Mouse (Mus musculus) right cerebral cortex, postnatal 36 days (tissue): ENCODE measurements at regions not wholly inside any gene's neighbourhood (a gene's known extent, or its start where the extent isn't known, plus 50 kb on each side); places are given as distances from the start of the nearest gene placed in this dataset.

Source experiments
- DNase-seq, 2 experiments: peaks; one replicate each; pipeline ENCODE4 v3.0.0; 2022; ENCODE audit warnings: low spot score in 2 of 2, mixed read lengths in 1 of 2

GRCm38 (mm10) chr7:70117930-70118922 is 248.3 kb downstream of the Nr2f2 start:
- no peak for DNase-seq

DNA sequence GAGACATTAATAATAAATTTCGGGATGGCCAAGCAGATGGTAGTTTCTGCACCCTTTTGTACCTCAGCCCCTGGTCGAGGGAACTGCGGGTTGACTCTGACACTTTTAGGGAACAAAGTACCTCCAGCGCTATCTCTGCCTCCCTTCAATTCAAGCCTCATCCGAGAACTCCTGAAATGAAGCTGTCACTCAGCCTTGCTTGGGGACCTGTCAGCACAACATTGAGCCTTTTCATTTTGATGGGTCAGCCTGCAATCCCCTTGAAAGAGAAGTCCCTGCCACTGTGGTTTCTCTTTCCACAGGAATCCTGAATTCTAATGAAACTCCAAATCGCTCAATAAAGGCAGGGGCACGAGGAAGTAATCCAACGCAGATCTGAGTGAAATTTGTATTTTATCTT is 257.5 kb downstream of the Nr2f2 start:
- no peak for DNase-seq

GRCm38 (mm10) chr7:70105024-70105423 is 261.5 kb downstream of the Nr2f2 start:
- DNase-seq = no peak

- DNase-seq = no peak
Observed at GRCm38 (mm10) chr7:70104486-70104885, 262.0 kb downstream of the Nr2f2 start.

DNA sequence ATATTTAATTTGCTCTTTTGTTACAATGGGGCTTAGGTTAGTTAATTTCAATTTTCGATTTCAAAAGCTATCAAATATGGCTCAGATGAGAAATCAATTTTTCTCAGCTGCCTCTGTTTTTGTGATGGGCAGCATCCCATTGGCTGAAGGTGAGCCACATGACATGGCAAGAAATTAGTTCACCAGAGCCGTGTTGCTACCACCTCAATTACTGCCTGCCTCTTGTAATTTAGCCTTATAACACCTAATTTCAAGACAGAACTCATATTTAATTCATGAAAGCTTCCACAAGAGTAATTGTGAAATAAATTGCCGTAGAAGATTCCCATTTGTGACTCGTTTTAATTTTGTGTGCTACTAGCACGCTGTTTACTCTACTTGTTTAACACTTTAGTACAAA is 262.9 kb downstream of the Nr2f2 start:
- no peak for DNase-seq

- DNase-seq = no peak
Observed at GRCm38 (mm10) chr7:70099001-70099400, 267.5 kb downstream of the Nr2f2 start.

- no peak for DNase-seq
Observed at GRCm38 (mm10) chr7:70093916-70094784, 272.4 kb downstream of the Nr2f2 start.

- DNase-seq = no peak
Observed at GRCm38 (mm10) chr7:70092089-70092488, 274.4 kb downstream of the Nr2f2 start.

DNA sequence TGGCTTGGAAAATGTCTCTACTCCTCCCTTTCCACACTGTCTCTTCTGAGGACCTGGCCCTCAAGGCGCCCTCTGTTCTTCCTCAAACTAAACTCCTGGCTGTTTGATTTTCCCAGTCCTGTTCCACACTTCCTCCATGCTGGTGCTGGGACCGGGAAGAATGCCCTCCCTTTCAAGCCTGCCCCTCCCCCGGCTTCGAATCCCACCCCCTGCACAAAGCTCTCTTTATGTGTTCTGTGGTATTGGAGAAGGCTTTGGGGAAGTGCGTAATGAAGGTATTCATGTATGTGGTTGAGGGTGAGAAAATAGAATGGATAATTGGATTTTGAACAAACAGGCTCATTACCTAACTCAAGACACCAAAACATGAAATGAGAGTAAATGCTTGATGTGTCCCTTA is 277.4 kb downstream of the Nr2f2 start:
- DNase-seq = no peak

GRCm38 (mm10) chr7:70069662-70070061 is 296.9 kb downstream of the Nr2f2 start:
- no peak for DNase-seq

DNA sequence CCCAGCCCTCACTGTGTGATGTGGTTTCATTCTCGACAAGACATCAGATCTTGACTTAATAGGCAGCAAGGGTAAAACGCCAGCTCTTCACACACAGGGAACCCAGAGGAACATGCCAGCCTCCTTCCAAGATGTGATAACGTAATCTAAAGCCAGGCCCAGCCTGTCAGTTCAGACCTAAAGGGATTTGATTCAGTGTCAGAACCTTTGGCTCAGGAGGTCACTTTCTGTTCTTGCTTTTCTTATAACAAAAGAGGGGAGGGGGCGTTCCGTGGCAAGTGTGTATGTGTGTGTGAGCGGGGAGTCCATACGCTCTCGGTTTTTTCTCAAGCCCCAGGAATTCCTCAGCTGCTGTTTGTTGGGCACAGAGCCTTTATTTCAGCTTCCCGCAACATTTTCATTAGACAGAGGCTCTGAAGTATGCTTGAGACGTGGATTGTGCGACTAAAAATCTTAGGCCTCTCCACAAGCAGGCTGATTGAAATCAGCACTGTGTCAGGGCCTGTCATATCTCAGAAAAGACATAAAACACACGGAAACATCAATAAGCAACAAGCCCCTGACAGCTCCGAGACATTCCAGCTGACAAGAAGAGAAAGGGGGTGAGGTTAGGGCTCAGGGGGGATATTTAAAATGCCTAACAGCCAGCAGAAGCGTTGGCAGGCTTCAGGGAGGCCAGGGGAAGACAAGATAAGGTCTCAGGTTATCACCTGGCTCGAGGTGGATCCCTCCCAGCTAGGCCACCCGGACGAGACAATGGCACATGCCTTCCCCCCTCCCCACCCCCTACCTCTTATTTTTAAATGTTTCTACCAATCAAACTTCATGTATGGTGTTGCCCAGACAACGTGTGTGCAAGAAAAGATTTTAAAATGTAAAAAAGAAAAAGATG is 298.5 kb downstream of the Nr2f2 start:
- DNase-seq = no peak

- DNase-seq = no peak
Observed at GRCm38 (mm10) chr7:70067071-70067470, 299.5 kb downstream of the Nr2f2 start.

- DNase-seq = no peak
Observed at GRCm38 (mm10) chr7:70066448-70066847, 300.1 kb downstream of the Nr2f2 start.

DNA sequence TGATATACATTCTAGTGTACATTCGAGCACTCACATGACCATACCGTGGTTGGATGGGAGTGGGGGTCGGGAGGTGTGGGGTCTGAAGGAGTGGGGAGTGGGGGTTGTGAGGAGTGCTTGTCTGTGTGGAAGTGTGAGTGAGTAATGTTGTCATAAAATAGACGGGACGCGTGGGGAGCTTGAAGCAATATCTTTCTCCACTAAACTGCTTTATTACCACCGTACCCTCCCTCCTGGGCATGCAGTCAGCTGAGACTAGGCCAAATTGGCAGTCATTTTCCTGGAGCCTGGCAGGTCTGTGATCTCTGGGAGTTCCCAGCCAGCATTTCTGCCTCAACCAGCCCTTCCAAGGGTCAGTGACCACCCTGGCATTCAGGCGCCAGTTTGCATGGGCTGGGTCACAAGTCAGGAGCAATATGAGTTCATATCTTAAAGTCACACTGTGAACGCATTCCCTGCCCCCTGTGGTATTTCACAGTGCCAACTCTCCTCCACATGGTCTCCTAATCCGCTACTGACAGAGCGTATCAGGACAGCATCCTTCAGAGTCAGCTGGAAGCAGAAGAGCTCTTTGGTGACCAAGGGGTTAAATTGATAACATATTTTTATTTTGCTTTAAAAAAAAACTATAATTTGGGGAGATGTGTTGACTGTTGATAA is 300.9 kb downstream of the Nr2f2 start:
- DNase-seq = no peak

- no peak for DNase-seq
Observed at GRCm38 (mm10) chr7:70047415-70047753, 319.2 kb downstream of the Nr2f2 start.

GRCm38 (mm10) chr7:70046691-70047414 is 319.7 kb downstream of the Nr2f2 start:
- DNase-seq = no peak

- DNase-seq = no peak
Observed at GRCm38 (mm10) chr7:70037011-70037410, 329.5 kb downstream of the Nr2f2 start.

DNA sequence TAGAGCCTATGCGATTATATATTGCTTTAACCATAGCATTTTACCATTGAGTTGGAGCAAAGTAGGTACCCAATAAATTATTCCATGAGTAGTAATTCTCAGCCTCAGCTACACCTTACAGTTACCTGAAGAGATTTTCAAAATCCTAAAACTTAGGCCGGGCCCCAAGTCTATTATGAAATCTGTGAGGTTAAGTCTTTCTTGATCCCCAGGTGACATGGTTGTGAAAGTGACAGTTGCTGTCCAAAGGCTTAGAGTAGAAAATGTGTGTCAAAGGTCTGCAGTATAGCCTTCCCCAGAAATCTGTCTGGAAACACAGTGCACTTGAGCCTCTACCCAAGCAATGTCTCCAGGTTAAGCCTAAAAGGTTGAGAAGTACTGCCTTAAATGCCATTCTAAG is 333.7 kb downstream of the Nr2f2 start:
- DNase-seq = no peak

GRCm38 (mm10) chr7:70029311-70029710 is 337.2 kb downstream of the Nr2f2 start:
- no peak for DNase-seq

DNA sequence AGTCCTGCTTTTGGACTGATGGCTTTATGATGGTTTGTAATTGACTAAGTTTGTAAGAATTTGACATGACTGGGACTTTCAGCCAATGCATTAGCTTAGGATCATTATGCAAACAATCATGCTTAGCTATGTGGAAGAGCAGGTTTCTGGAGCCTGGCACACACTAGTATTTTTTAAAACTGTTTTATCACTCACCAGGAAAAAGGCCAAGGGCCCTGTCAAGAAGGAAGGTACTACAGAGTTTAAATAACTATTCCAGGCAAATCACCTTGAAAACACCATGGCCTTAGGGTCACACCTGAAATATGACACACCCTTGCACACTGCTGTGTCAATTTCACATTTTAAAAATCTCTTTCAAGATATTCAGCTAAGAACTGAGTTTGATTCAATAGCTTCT is 341.0 kb downstream of the Nr2f2 start:
- DNase-seq = no peak
